ENCODE assay signal across 8 mouse cellular contexts in genomic region chr15:100983427-100984153, GRCm38 (mm10).
A peak's percentile ranks its signal among the peaks of the same experiment; 100 is the strongest.
DNase-seq lines count a peak whose midpoint lies in the region; ATAC-seq and TF ChIP-seq lines count a peak whose summit lies in the region.

No protein-coding gene starts in this region.

- ATAC-seq in forebrain, embryonic 12.5 days (ENCODE audit: low FRiP score), result peak; percentile 90
- ATAC-seq in hindbrain, postnatal 0 days, result peak; percentile 95
- peak; percentile 64 for ATAC-seq in liver, embryonic 11.5 days (replicated peaks; ENCODE audit: low FRiP score)
- 0 out of 2 replicates have a peak, but pooled peaks have one; percentile 22 for ATAC-seq in monocyte, adult 5-6 weeks (replicated peaks; ENCODE audit: insufficient number of reproducible peaks, low FRiP score, low TSS enrichment, poor library complexity, severe bottlenecking)

- peak overlapping the region; percentile 54 for H3K4me3 ChIP-seq in forebrain, embryonic 12.5 days (replicated peaks)
- peak overlapping the region; percentile 39 for H3K4me3 ChIP-seq in hindbrain, postnatal 0 days (ENCODE audit: low read length)
- peak overlapping the region; percentile 46 for H3K4me3 ChIP-seq in liver, embryonic 11.5 days (ENCODE audit: low read depth, low read length)

- 0 out of 2 replicates have a peak, but pooled peaks cover 3% of the 10 kb centered on the region for H3K27me3 ChIP-seq in forebrain, embryonic 12.5 days
- no peaks in the 10 kb centered on the region for H3K27me3 ChIP-seq in hindbrain, postnatal 0 days (ENCODE audit: insufficient read depth, low read length)
- peaks cover 26% of the 10 kb centered on the region for H3K27me3 ChIP-seq in liver, embryonic 11.5 days (replicated peaks; ENCODE audit: control insufficient read depth, insufficient read depth, low read length)

- DNase-seq in layer of hippocampus, adult 11-12 months (ENCODE audit: low spot score), result peak; percentile 33
- DNase-seq in layer of hippocampus, adult 8-10 months (ENCODE audit: low spot score in 2 of 2), result no peak
- peak; percentile 14 for DNase-seq in adrenal gland, adult 8-10 months
- DNase-seq in hindbrain, postnatal 0 days (ENCODE audit: low spot score), result peak; percentile 85
- peak; percentile 65 for DNase-seq in liver, embryonic 11.5 days (ENCODE audit: low spot score)
- peak; percentile 9 for DNase-seq in thymus, postnatal 25 days

- peak overlapping the region; percentile 79 for H3K4me2 ChIP-seq in forebrain, embryonic 12.5 days
- peak overlapping the region; percentile 65 for H3K4me2 ChIP-seq in hindbrain, postnatal 0 days (ENCODE audit: low read depth, low read length)
- peak overlapping the region; percentile 63 for H3K4me2 ChIP-seq in liver, embryonic 11.5 days

- H3K9ac ChIP-seq in forebrain, embryonic 12.5 days, result peak overlapping the region; percentile 71
- H3K9ac ChIP-seq in hindbrain, postnatal 0 days (replicated peaks; ENCODE audit: low read length), result peak overlapping the region; percentile 60
- H3K9ac ChIP-seq in liver, embryonic 11.5 days (ENCODE audit: low read depth, low read length), result no peak overlapping the region

- H3K36me3 ChIP-seq in forebrain, embryonic 12.5 days (replicated peaks), result no peaks in the 10 kb centered on the region; the same call in 1 of the 2 replicates
- 0 out of 2 replicates have a peak, but pooled peaks cover 3% of the 10 kb centered on the region for H3K36me3 ChIP-seq in hindbrain, postnatal 0 days (ENCODE audit: insufficient read depth, low read length)
- H3K36me3 ChIP-seq in liver, embryonic 11.5 days (ENCODE audit: control insufficient read depth, insufficient read depth, low read length), result no peaks in the 10 kb centered on the region

- H3K9me3 ChIP-seq in forebrain, embryonic 12.5 days, result no peaks in the 10 kb centered on the region
- no peaks in the 10 kb centered on the region for H3K9me3 ChIP-seq in hindbrain, postnatal 0 days (ENCODE audit: low read length)
- H3K9me3 ChIP-seq in liver, embryonic 11.5 days (ENCODE audit: control insufficient read depth, low read length), result no peaks in the 10 kb centered on the region

- H3K27ac ChIP-seq in forebrain, embryonic 12.5 days, result peak overlapping the region; percentile 71
- H3K27ac ChIP-seq in hindbrain, postnatal 0 days, result peak overlapping the region; percentile 64
- H3K27ac ChIP-seq in liver, embryonic 11.5 days (ENCODE audit: low read depth, low read length), result no peak overlapping the region

- WGBS in forebrain, embryonic 12.5 days, result under 1% methylated on average over 46 of the region's 46 CpGs
- under 1% methylated on average over 46 of the region's 46 CpGs for WGBS in hindbrain, postnatal 0 days
- 1% methylated on average over 46 of the region's 46 CpGs for WGBS in liver, embryonic 11.5 days

- TF ChIP-seq CTCF in hindbrain, postnatal 0 days (IDR thresholded peaks at IDR 0.05; ENCODE audit: low read depth), result peak; percentile 60

- H3K4me1 ChIP-seq in forebrain, embryonic 12.5 days, result peaks cover 27% of the 10 kb centered on the region
- peaks cover 3% of the 10 kb centered on the region; the same call in 1 of the 2 replicates for H3K4me1 ChIP-seq in hindbrain, postnatal 0 days (ENCODE audit: insufficient read depth, low read length)
- H3K4me1 ChIP-seq in liver, embryonic 11.5 days (replicated peaks; ENCODE audit: control insufficient read depth, insufficient read depth, low read length), result no peaks in the 10 kb centered on the region

Comparison
In these comparisons a context has a peak if more than half of its experiments do, and no peak if none do; other contexts are left out.
1. DNase-seq: peak in layer of hippocampus, adult 11-12 months (single experiment), adrenal gland, adult 8-10 months (single experiment), hindbrain, postnatal 0 days (single experiment), liver, embryonic 11.5 days (single experiment) and thymus, postnatal 25 days (single experiment); none in layer of hippocampus, adult 8-10 months (0 of 2).
2. ATAC-seq: peak in every context shown above with its lines; median percentile 95 in hindbrain, postnatal 0 days; 90 in forebrain, embryonic 12.5 days; 64 in liver, embryonic 11.5 days; 22 in monocyte, adult 5-6 weeks.
3. Peak in every context shown above with its lines, with median percentiles within 50 percentile points of each other: H3K4me2 ChIP-seq and H3K4me3 ChIP-seq.